Mouse (Mus musculus) hindbrain, embryonic 13.5 days (tissue): ENCODE measurements around the gene Eif2b4. TPM values are rescaled to one million over a fixed set of nuclear protein-coding genes. Genes with fewer than 3 reads are reported as not detected.
A peak's percentile ranks its signal among the peaks of the same experiment; 100 is the strongest.

Source experiments
- ATAC-seq: fragments of 200-750 bp; cut with Nextera tagmentation; 2 replicates; pipeline ENCODE4 v1.8.0; 2017; ENCODE audit warnings: moderate TSS enrichment; ENCODE audit not compliant: low FRiP score
- H3K27ac ChIP-seq: fragments of 300-500 bp; sonication (generic); 2 replicates; pipeline ENCODE4 v1.5.1; 2015; ENCODE audit warnings: inconsistent platforms, mild to moderate bottlenecking, moderate library complexity
- H3K27me3 ChIP-seq: fragments of 300-500 bp; sonication (generic); 2 replicates; pipeline ENCODE4 v1.6.1; 2015; ENCODE audit warnings: mild to moderate bottlenecking, inconsistent platforms
- H3K36me3 ChIP-seq: fragments of 300-500 bp; sonication (generic); 2 replicates; pipeline ENCODE4 v1.6.1; 2015; ENCODE audit warnings: mild to moderate bottlenecking, inconsistent platforms
- H3K4me1 ChIP-seq: fragments of 300-500 bp; sonication (generic); replicated peaks from 2 replicates; pipeline ENCODE4 v1.6.1; 2015; ENCODE audit warnings: inconsistent platforms
- H3K4me2 ChIP-seq: fragments of 300-500 bp; sonication (generic); 2 replicates; pipeline ENCODE4 v1.6.1; 2015; ENCODE audit warnings: inconsistent platforms, mild to moderate bottlenecking, moderate library complexity
- H3K4me3 ChIP-seq: fragments of 300-500 bp; sonication (generic); 2 replicates; pipeline ENCODE4 v1.5.1; 2015; ENCODE audit warnings: mild to moderate bottlenecking, inconsistent platforms
- H3K9ac ChIP-seq: fragments of 300-500 bp; sonication (generic); 2 replicates; pipeline ENCODE4 v1.6.1; 2015; ENCODE audit warnings: mild to moderate bottlenecking, inconsistent platforms
- H3K9me3 ChIP-seq: fragments of 300-500 bp; sonication (generic); 2 replicates; pipeline ENCODE4 v1.6.1; 2016; ENCODE audit warnings: inconsistent platforms
- WGBS: fragments of 180-500 bp; shearing (Covaris S2); methylation state at CpG from one replicate; pipeline ENCODE4 v1.1.7; 2015; 5-methylcytosine and 5-hydroxymethylcytosine counted together
- polyA plus RNA-seq: library from polyadenylated mRNA; unstranded; fragments of >200 nt; fragmentation: Nextera tagmentation; extraction: Ambion mirVana; gene quantifications from 2 replicates; pipeline ENCODE4 v1.2.1, GENCODE M21; 2015

Gene Eif2b4
- polyA plus RNA-seq, 1 experiment from 2014 or later, result 77.0 TPM

GRCm38 (mm10) chr5:31198170-31198569 is 4.9 kb upstream of the Eif2b4 start:
- H3K9ac ChIP-seq, result no peak overlapping the region
- H3K4me1 ChIP-seq, result peaks cover 38% of the 10 kb centered on the region
- no peak overlapping the region for H3K27ac ChIP-seq
- 87% methylated on average over 9 of the region's 9 CpGs for WGBS
- no peak for ATAC-seq
- H3K4me2 ChIP-seq, result no peak overlapping the region
- peaks cover 5% of the 10 kb centered on the region for H3K9me3 ChIP-seq
- H3K36me3 ChIP-seq, result peaks cover 70% of the 10 kb centered on the region
- H3K27me3 ChIP-seq, result no peaks in the 10 kb centered on the region
- no peak overlapping the region for H3K4me3 ChIP-seq

- Histone ChIP-seq H3K9ac (no peak overlapping the region), H3K4me2 (no peak overlapping the region), H3K9me3 (peaks cover 5% of the 10 kb centered on the region), H3K36me3 (peaks cover 62% of the 10 kb centered on the region), H3K27ac (no peak overlapping the region), H3K27me3 (no peaks in the 10 kb centered on the region), H3K4me1 (peaks cover 34% of the 10 kb centered on the region), H3K4me3 (no peak overlapping the region)
- ATAC-seq, result no peak
- WGBS, result 93% methylated on average over 12 of the region's 12 CpGs
These were observed 3.8 kb upstream of the Eif2b4 start for GRCm38 (mm10) chr5:31197072-31197471.

DNA sequence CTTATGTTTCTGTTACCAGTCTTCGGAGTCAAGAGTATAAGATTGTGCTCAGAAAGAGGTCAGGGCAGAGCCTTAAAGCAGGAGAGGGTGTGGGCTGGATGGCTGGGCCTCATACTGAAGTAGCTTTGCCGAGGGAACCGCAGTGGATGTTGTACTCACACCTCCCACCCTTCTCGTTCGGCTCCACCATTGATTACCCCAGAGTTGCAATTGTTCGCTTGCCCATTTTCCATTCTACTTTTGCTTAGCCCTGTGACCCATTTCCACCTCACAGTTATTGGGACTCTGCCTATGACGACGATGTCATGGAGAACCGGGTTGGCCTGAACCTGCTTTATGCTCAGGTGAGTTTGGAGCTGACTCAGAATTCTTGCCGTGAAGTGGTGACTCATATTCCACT is 3.0 kb upstream of the Eif2b4 start:
- no peak for ATAC-seq
- peaks cover 64% of the 10 kb centered on the region for H3K36me3 ChIP-seq
- no peak overlapping the region for H3K4me2 ChIP-seq
- WGBS, result 95% methylated on average over 10 of the region's 10 CpGs
- peaks cover 5% of the 10 kb centered on the region for H3K9me3 ChIP-seq
- no peak overlapping the region for H3K4me3 ChIP-seq
- H3K4me1 ChIP-seq, result peaks cover 40% of the 10 kb centered on the region
- no peak overlapping the region for H3K9ac ChIP-seq
- H3K27ac ChIP-seq, result no peak overlapping the region
- H3K27me3 ChIP-seq, result no peaks in the 10 kb centered on the region

GRCm38 (mm10) chr5:31195671-31196070 is 2.4 kb upstream of the Eif2b4 start:
- peaks cover 37% of the 10 kb centered on the region for H3K4me1 ChIP-seq
- H3K27ac ChIP-seq, result no peak overlapping the region
- peaks cover 5% of the 10 kb centered on the region for H3K9me3 ChIP-seq
- H3K4me2 ChIP-seq, result no peak overlapping the region
- H3K27me3 ChIP-seq, result no peaks in the 10 kb centered on the region
- H3K36me3 ChIP-seq, result peaks cover 69% of the 10 kb centered on the region
- ATAC-seq, result no peak
- WGBS, result 96% methylated on average over 4 of the region's 4 CpGs
- no peak overlapping the region for H3K4me3 ChIP-seq
- H3K9ac ChIP-seq, result no peak overlapping the region

DNA sequence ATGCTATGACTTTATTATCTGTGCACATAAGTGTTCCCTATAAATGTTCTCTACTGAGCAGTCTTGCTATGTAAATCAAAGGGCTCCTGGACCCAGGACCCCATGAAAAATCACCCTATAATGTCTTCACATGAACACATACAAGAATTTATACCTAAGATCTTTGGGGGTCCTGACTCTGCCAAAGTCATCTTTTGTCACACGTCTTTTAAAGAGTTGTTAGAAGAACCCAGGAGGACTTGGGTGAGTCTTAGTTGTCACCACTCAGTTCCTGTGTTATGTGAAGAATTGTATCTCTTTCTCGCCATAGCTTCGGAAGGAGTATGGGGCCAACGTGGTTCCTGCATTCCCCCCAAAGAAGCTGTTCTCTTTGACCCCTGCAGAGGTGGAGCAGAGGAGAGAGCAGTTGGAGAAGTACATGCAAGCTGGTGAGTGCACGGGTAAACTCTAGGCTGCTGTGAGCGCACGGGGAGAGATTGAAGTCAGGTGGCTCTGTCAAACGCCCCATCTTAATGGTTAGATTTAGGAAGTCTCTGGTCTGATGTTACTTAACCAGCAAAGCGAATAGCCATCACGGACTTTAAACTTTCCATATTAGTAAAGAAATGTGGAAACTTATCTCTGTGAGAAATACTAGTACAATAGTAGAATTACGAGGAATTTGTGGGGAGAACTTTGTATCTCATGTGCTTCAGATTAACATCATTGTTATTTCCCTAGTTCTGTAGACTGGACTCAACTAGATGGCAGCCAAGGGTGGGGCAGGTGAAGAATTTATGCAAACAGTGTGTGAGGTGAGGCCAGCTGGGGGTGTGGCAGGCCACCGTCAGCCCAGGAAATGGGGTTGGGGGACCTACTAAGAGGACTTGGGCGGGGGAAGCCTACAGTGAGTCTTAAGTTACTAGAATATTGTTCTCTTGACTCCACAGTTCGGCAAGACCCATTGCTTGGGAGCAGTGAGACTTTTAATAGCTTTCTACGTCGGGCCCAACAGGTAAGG is 1.6 kb upstream of the Eif2b4 start:
- H3K9ac ChIP-seq, result peak overlapping the region; percentile 94; the same call in 1 of the 2 replicates
- whole genome bisulfite sequencing, result 95% methylated on average over 16 of the region's 16 CpGs
- peaks cover 28% of the 10 kb centered on the region for H3K4me1 ChIP-seq
- H3K36me3 ChIP-seq, result peaks cover 69% of the 10 kb centered on the region
- H3K27me3 ChIP-seq, result no peaks in the 10 kb centered on the region
- ATAC-seq, result no peak
- no peaks in the 10 kb centered on the region for H3K9me3 ChIP-seq
- peak overlapping the region; percentile 89 for H3K4me3 ChIP-seq
- peak overlapping the region; percentile 80 for H3K4me2 ChIP-seq
- no peak overlapping the region for H3K27ac ChIP-seq

DNA sequence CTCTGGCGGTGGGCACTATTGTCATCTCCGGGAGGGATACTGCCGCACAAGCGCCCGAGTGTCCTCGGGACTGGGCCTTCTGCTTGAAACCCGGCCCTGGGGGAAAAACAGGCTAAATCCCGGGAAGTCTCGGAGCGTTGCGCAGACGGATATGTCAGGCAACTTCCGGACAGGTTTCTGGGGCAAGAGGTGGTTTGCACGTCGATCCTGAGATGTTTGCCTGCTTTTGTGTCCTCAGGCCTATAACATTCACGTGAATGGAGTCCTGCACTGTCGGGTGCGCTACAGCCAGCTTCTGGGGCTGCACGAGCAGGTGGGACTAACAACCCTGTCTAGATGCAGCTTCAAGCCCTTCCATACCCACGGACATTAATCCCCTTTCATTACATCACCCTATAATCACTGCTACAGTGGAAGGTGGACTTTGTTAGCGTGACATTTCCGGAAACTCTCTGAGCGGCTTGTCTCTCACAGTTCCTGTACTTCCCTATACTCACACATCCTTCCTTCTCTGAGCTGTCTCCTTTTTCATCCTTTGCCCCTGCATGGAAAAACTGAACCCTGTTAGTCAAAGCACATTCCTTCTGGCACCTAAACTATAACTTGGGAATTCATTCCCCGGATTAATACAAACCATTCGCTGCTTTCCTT is 526 bp upstream of the Eif2b4 start:
- ATAC-seq, result no peak

GRCm38 (mm10) chr5:31192045-31192938 is 938 bp downstream of the Eif2b4 start:
- H3K4me3 ChIP-seq, result peak overlapping the region; percentile 89
- H3K36me3 ChIP-seq, result peaks cover 67% of the 10 kb centered on the region
- no peaks in the 10 kb centered on the region for H3K9me3 ChIP-seq
- peak overlapping the region; percentile 94 for H3K9ac ChIP-seq
- ATAC-seq, result peak; percentile 78
- H3K4me1 ChIP-seq, result peaks cover 26% of the 10 kb centered on the region
- no peaks in the 10 kb centered on the region for H3K27me3 ChIP-seq
- WGBS, result 17% methylated on average over 42 of the region's 42 CpGs
- peak overlapping the region; percentile 75 for H3K4me2 ChIP-seq
- H3K27ac ChIP-seq, result peak overlapping the region; percentile 89

More for the DNA sequence above, 526 bp upstream of the Eif2b4 start:
- Histone ChIP-seq H3K4me3 (peak overlapping the region; percentile 89), H3K9ac (peak overlapping the region; percentile 94), H3K9me3 (no peaks in the 10 kb centered on the region), H3K4me1 (peaks cover 26% of the 10 kb centered on the region), H3K27ac (peak overlapping the region; percentile 89), H3K4me2 (peak overlapping the region; percentile 80), H3K36me3 (peaks cover 67% of the 10 kb centered on the region), H3K27me3 (no peaks in the 10 kb centered on the region)
- 13% methylated on average over 25 of the region's 25 CpGs for WGBS

- H3K4me1 ChIP-seq, result peaks cover 26% of the 10 kb centered on the region
- no peak overlapping the region for H3K27ac ChIP-seq
- no peak overlapping the region for H3K4me2 ChIP-seq
- H3K4me3 ChIP-seq, result no peak overlapping the region
- H3K9me3 ChIP-seq, result no peaks in the 10 kb centered on the region
- H3K36me3 ChIP-seq, result peaks cover 52% of the 10 kb centered on the region
- ATAC-seq, result no peak
- H3K27me3 ChIP-seq, result no peaks in the 10 kb centered on the region
- WGBS, result 92% methylated on average over 9 of the region's 9 CpGs
- H3K9ac ChIP-seq, result no peak overlapping the region
These were observed 3.0 kb downstream of the Eif2b4 start for GRCm38 (mm10) chr5:31190201-31190600.

DNA sequence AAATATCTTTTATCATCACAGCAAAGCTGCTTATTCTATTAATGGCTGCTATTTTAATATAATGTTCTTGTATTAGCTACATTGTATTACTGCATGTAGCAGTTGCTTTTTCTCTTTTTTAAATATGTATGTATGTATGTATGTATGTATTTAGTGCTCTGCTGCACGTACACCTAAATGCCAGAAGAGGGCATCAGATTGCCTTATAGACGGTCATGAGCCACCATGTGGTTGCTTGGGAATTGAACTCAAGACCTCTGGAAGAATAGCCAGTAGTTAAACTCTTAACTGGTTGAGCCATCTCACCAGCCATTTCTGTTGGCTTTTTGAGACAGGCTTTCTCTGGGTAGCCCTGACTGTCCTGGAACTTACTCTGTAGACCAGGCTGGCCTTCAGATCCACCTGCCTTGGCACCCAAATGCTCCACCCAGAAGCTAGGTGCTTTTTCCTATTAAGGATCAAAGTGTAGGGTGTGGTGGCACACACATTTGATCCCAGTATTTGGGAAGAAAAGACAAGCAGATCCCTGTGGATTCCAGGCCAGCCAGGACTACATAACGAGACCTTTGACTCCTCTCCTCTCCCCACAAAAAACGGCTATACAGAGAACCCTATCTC is 4.9 kb downstream of the Eif2b4 start:
- Histone ChIP-seq H3K9me3 (no peaks in the 10 kb centered on the region), H3K9ac (no peak overlapping the region), H3K27me3 (no peaks in the 10 kb centered on the region), H3K36me3 (peaks cover 44% of the 10 kb centered on the region), H3K4me1 (peaks cover 15% of the 10 kb centered on the region), H3K4me3 (no peak overlapping the region), H3K27ac (no peak overlapping the region), H3K4me2 (no peak overlapping the region)
- WGBS, result 76% methylated on average over 4 of the region's 4 CpGs
- ATAC-seq, result no peak

- Histone ChIP-seq H3K27me3 (no peaks in the 10 kb centered on the region), H3K4me1 (peaks cover 11% of the 10 kb centered on the region), H3K9ac (no peak overlapping the region), H3K36me3 (peaks cover 19% of the 10 kb centered on the region), H3K4me3 (no peak overlapping the region), H3K9me3 (no peaks in the 10 kb centered on the region), H3K4me2 (no peak overlapping the region), H3K27ac (no peak overlapping the region)
- ATAC-seq, result no peak
- 69% methylated on average over 4 of the region's 4 CpGs for WGBS
These were observed 9.6 kb downstream of the Eif2b4 start for GRCm38 (mm10) chr5:31183678-31184077.

DNA sequence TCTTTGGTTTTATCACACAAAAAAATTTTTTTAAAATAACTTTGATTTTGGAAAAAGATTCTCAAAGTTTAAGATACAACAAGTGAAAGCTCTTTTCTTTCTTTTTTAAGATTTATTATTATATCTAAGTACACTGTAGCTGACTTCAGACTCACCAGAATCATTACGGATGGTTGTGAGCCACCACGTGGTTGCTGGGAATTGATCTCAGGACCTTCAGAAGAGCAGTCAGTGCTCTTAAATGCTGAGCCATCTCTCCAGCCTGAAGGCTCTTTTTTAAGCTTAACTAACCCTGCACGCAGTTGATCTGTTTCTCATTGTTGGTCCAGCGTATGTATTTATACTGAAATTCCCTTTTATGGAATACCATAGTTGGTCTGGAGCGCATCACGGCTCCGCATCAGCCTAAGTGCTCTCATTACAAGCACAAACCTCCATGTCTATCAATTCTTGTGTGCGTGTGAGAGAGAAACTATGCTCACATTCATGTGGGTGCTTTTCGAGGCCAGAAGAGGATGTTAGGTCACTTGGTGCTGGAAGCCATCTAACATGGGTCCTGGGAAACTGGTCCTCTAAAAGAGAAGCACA is 12.0 kb downstream of the Eif2b4 start:
- H3K9me3 ChIP-seq, result no peaks in the 10 kb centered on the region
- no peak for ATAC-seq
- peaks cover 28% of the 10 kb centered on the region for H3K4me1 ChIP-seq
- no peaks in the 10 kb centered on the region for H3K27me3 ChIP-seq
- H3K9ac ChIP-seq, result no peak overlapping the region
- no peak overlapping the region for H3K4me2 ChIP-seq
- no peak overlapping the region for H3K27ac ChIP-seq
- 95% methylated on average over 9 of the region's 9 CpGs for WGBS
- H3K4me3 ChIP-seq, result no peak overlapping the region
- 0 out of 2 replicates have a peak, but pooled peaks cover 4% of the 10 kb centered on the region for H3K36me3 ChIP-seq
